Mouse (Mus musculus) heart, embryonic 12.5 days (tissue): Measurements from ENCODE around the gene Gm3005. TPM values are rescaled to one million over a fixed set of nuclear protein-coding genes. Genes with fewer than 3 reads are reported as not detected.
"Not testable (repeated sequence)": the region's sequence is repeated elsewhere in the genome, so short reads cannot be mapped to it uniquely, and the experiment has no call there.

Experiments used
- ATAC-seq: fragments of 200-750 bp; cut with Nextera tagmentation; 2 replicates; pipeline ENCODE4 v1.8.0; 2017; ENCODE audit warnings: moderate TSS enrichment, moderate library complexity; ENCODE audit not compliant: insufficient number of reproducible peaks, low FRiP score
- H3K27ac ChIP-seq: fragments of 300-500 bp; sonication (generic); 2 replicates; pipeline ENCODE4 v1.5.1; 2016; ENCODE audit warnings: mild to moderate bottlenecking, moderate library complexity; ENCODE audit not compliant: poor library complexity, severe bottlenecking
- H3K27me3 ChIP-seq: fragments of 300-500 bp; sonication (generic); replicated peaks from 2 replicates; pipeline ENCODE4 v1.6.1; 2016; ENCODE audit warnings: mild to moderate bottlenecking, moderate library complexity
- H3K36me3 ChIP-seq: fragments of 300-500 bp; sonication (generic); 2 replicates; pipeline ENCODE4 v1.6.1; 2016; ENCODE audit warnings: mild to moderate bottlenecking, moderate library complexity
- H3K4me1 ChIP-seq: fragments of 300-500 bp; sonication (generic); replicated peaks from 2 replicates; pipeline ENCODE4 v1.6.1; 2016; ENCODE audit warnings: mild to moderate bottlenecking
- H3K4me2 ChIP-seq: fragments of 300-500 bp; sonication (generic); 2 replicates; pipeline ENCODE4 v1.6.1; 2016; ENCODE audit warnings: mild to moderate bottlenecking, moderate library complexity
- H3K4me3 ChIP-seq: fragments of 300-500 bp; sonication (generic); 2 replicates; pipeline ENCODE4 v1.5.1; 2016; ENCODE audit warnings: mild to moderate bottlenecking
- H3K9ac ChIP-seq: fragments of 300-500 bp; sonication (generic); 2 replicates; pipeline ENCODE4 v1.6.1; 2016; ENCODE audit warnings: mild to moderate bottlenecking, moderate library complexity
- H3K9me3 ChIP-seq: fragments of 300-500 bp; sonication (generic); replicated peaks from 2 replicates; pipeline ENCODE4 v1.6.1; 2016; ENCODE audit warnings: mild to moderate bottlenecking, moderate library complexity
- whole genome bisulfite sequencing: fragments of 180-500 bp; shearing (Covaris S2); methylation state at CpG from one replicate; pipeline ENCODE4 v1.1.7; 2016; 5-methylcytosine and 5-hydroxymethylcytosine counted together
- polyA plus RNA-seq: library from polyadenylated mRNA; unstranded; fragments of >200 nt; fragmentation: Nextera tagmentation; extraction: Ambion mirVana; gene quantifications from 2 replicates; pipeline ENCODE4 v1.2.1, GENCODE M21; 2016

Gm3005 gene
- 11.9 and 13.2 TPM in 2 replicates for polyA plus RNA-seq

DNA sequence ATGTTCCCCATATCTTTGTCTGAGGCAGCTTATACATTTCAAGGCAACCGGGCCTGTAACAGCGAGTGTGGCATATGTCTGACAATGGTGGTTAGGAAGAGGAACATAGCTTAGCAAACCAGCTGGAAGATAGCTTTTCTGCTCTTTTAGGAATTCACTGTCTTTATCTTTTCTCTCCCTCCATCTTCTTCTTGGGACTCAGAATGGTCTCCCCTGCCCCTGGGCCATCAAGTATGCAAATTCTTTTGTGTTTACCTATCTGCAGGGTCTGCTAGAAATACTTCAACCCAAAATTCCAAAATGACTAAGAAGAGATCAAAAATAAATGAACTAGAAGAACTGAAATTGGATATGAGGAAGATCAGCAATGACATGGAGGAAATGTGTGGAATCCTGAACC is at the start of gene Gm3005:
TSS of gene Gm3005 (plus strand) at position 301 of the 400 bp plus-strand sequence.
- whole genome bisulfite sequencing, result no CpG with 5 or more reads among the region's 2 CpGs
- not testable (repeated sequence) for ATAC-seq, H3K27me3 ChIP-seq

GRCm38 (mm10) chr14:3394793-3395192 is 33.1 kb upstream of the Gm3005 start, which contains the start of gene Gm10413:
TSS of gene Gm10413 (plus strand) at chr14:3395093.
- H3K36me3 ChIP-seq, H3K4me3 ChIP-seq, H3K27ac ChIP-seq, H3K27me3 ChIP-seq, H3K9ac ChIP-seq, H3K9me3 ChIP-seq, H3K4me2 ChIP-seq, ATAC-seq, H3K4me1 ChIP-seq: not testable (repeated sequence)
- no CpG with 5 or more reads among the region's 2 CpGs for WGBS

More for the DNA sequence above, at the start of gene Gm3005:
- H3K4me1 ChIP-seq, H3K9ac ChIP-seq, H3K27ac ChIP-seq, H3K4me2 ChIP-seq, H3K4me3 ChIP-seq, H3K36me3 ChIP-seq, H3K9me3 ChIP-seq: not testable (repeated sequence)

DNA sequence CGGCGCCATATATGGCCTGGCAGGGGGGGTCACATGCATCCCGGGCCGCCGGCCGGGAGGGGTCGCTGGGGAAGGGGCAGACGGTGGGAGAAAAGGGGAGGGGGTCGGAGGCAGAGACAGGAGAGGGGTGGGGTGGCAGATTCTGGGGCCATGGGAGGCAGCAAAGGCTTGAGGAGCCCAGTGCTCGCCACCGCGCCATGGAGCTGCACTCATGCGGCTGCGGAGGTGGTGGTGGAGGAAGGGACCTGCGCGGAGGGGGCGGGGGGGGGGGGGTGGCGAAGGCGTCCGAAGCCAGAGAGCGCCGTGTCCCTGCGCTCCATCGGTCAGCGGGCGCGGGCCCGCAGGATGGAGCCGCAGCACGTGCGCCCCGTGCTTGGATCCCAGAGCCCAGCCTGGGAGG is 15.6 kb upstream of the Gm3005 start, which contains the start of gene Gm10409:
TSS of gene Gm10409 (plus strand) at position 301 of the 400 bp plus-strand sequence.
- not testable (repeated sequence) for H3K36me3 ChIP-seq, H3K4me2 ChIP-seq, H3K4me3 ChIP-seq, H3K4me1 ChIP-seq, ATAC-seq, H3K9me3 ChIP-seq, H3K9ac ChIP-seq, H3K27ac ChIP-seq, H3K27me3 ChIP-seq
- no CpG with 5 or more reads among the region's 32 CpGs for WGBS

DNA sequence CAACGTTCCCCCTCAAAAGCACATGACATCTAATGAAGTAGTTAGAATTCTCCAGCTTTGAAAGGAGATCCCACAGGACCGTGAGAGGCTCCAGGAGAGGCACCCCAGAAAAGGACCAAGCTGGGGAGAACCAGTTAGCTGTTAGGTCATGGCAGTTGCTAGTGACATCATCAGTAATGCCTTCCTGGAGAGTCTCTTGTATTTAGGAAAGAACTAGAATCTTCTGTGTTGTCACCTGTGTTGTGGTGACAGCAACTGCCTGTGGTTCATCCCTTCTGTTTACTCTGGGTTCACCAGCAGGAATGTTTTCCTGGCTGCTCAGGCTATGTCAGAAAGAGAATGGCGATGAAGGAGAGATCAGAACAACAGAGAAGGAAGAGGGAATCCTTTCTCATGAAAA is 21.2 kb downstream of the Gm3005 start, which contains the start of gene Gm10408:
TSS of gene Gm10408 (plus strand) at position 301 of the 400 bp plus-strand sequence.
- not testable (repeated sequence) for H3K9me3 ChIP-seq, H3K4me1 ChIP-seq, ATAC-seq, H3K36me3 ChIP-seq, H3K27ac ChIP-seq, H3K9ac ChIP-seq, H3K4me3 ChIP-seq, H3K27me3 ChIP-seq, H3K4me2 ChIP-seq
- WGBS, result no CpG with 5 or more reads among the region's 3 CpGs

DNA sequence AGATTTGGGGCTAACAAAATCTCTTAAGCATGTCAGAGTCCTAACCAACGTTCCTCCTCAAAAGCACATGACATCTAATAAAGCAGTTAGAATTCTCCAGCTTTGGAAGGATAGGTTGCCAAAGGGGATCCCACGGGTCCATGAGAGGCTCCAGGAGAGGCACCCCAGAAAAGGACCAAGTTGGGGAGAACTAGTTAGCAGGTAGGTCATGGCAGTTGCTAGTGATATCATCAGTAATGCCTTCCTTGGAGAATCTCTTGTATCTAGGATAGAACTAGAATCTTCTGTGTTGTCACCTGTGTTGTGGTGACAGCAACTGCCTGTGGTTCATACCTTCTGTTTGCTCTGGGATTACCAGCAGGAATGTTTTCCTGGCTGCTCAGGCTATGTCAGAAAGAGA is 206.3 kb downstream of the Gm3005 start, which contains the start of gene Gm3012:
TSS of gene Gm3012 (plus strand) at position 301 of the 400 bp plus-strand sequence.
- not testable (repeated sequence) for H3K27me3 ChIP-seq, H3K9me3 ChIP-seq, ATAC-seq, H3K4me1 ChIP-seq, H3K27ac ChIP-seq, H3K4me2 ChIP-seq, H3K36me3 ChIP-seq, H3K9ac ChIP-seq, H3K4me3 ChIP-seq
- no CpG with 5 or more reads among the region's 2 CpGs for WGBS

Other genes starting within 250 kb of the Gm3005 start
- 0.19 TPM in 1 of 2 replicates, not detected in the other for gene Gm5795, start 239.8 kb upstream of the Gm3005 start, polyA plus RNA-seq
- 37.9 and 41.8 TPM in 2 replicates for gene D830030K20Rik, start 219.6 kb upstream of the Gm3005 start, polyA plus RNA-seq
- 1.5 and 2.0 TPM in 2 replicates for gene Gm2956, start 95.5 kb upstream of the Gm3005 start, polyA plus RNA-seq
- gene Gm10413, start 33.0 kb upstream of the Gm3005 start, polyA plus RNA-seq, result not detected in 2 replicates
- 7.4 and 8.2 TPM in 2 replicates for gene Gm10409, start 15.5 kb upstream of the Gm3005 start, polyA plus RNA-seq
- not detected in 2 replicates for gene Gm10408, start 21.3 kb downstream of the Gm3005 start, polyA plus RNA-seq
- gene Gm3012, start 206.4 kb downstream of the Gm3005 start, polyA plus RNA-seq, result not detected in 2 replicates
- gene Gm3020, start 223.9 kb downstream of the Gm3005 start, polyA plus RNA-seq, result 7.4 and 8.2 TPM in 2 replicates